Mouse (Mus musculus) spleen, adult 18-20 months (tissue): Measurements from ENCODE around the gene Rufy2.

Experiments used
- DNase-seq, 2 experiments: peaks; one replicate each; pipeline ENCODE4 v3.0.0; 2022; ENCODE audit warnings: mixed read lengths in 2 of 2

Rufy2 gene

DNA sequence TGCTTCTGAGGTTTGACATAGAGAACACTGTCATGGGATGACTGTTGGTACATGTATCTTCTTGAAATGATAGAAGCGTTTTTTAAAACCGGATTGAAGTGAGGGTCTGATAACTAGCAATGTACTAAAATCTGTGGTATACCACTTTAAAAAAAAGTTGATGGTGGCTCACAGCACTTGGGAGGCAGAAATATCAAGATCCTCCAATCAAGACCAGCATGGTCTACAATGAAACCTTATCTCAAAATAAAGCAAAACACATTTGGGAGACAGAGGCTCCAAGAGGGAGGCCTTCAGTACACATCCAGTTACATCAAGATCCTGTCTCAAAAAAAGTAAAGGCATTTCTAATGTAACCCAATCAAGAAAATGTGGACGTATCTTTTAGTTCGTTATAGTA lies 41.7 kb downstream of the Rufy2 start:
- DNase-seq, result no peak

DNA sequence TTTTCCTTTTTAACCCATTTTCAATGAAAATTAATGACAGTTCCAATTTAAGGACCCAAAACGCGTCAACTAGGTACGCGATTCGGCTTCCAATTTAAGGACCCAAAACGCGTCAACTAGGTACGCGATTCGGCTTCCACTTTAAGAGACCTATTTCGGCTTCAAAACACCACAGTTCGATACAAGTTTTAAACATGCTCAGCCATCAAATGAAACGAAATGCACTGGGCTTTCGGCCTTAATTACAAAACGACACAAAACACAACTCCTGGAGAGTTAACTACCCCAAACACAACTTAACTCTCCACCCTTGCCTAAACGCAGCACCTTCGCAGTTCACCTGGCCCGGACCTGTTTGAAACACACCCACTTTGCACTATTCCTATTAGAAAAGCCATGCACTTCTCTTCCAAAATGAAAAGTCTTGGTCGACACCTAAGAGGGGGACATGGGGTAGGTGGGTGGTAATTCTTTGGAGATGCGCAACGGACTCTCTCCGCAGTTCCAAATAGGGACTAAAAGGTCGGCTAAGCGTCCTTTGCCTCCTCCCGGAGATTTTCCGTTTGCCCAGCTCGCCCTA lies 42.6 kb downstream of the Rufy2 start:
- DNase-seq, result no peak

DNA sequence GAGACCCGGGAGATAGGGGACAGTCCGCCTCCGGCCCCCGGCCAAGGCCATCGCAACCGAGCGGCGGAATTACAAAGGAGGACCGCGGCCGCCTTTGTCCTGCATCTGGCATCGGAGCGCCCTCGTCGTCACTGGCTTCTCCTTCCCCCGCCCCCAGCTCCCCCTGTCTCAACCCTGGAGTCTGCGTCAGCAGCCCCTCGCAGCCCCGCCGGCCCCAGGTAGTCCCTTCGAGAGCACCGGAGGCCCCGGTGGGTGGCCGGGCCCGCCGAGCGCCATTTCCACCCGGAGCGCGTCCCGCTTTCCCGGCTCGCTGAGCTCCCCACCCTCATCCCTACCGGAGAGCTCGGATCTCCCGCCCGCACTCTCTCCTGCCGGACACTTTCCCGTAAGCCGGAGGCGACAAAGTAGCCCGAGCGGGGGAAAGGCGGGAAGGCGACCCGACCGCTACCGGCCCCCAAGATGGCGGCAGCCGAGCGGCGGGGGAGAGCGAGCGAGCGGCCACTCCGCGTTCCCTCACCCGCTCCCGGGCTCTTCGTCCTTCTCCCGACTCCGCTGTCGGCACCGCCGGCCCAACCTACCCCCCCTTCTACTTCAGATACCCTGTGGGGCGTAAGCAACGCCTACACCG lies 43.2 kb downstream of the Rufy2 start:
- peak; percentile 52 to 61 for DNase-seq

DNA sequence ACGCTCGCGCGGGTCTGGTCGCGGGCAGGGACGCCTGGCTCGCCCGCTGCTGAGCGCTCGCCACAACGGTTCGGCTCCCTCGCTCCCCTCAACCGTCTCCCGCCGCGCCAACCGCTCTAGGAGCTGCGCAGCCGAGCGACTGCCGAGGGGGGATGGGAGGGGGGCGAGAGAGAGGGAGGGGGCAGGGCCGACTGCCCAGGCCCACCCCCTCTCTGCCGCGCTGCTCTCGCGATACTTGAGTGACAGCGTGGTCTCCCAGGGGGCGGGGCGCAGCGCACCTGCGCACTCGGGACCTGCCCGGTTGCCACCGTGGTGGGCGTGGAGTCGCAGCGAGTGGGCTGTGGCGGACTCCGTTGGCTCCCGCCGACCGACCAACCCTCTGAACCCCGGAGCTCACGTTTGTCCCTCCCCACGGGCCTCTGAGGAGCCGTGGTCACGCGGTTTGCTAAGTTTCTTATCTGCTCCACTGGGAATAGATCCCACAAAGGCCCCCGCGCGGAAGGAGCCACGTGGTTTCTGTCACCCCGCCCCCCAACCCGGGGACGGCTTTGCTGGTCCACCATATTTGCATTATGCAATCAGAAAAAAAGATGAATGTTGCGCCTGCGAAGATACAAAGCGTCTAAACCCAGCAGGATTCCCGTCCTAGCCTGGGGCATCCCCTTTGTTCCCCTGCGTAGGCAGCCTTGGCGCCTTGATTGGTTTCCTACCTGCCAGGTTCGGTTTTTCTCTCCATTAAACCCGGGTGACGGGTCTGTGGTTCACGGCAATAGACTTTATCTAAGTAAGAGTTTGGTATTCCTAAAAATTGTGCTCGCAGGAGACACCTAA lies 43.9 kb downstream of the Rufy2 start, which contains the start of the genes Hnrnph3 and Pbld2:
TSS of gene Hnrnph3 (minus strand) at position 469 of the 831 bp plus-strand sequence.
TSS of gene Pbld2 (plus strand) at position 567 of the 831 bp plus-strand sequence.
- DNase-seq, result peak; percentile 98

DNA sequence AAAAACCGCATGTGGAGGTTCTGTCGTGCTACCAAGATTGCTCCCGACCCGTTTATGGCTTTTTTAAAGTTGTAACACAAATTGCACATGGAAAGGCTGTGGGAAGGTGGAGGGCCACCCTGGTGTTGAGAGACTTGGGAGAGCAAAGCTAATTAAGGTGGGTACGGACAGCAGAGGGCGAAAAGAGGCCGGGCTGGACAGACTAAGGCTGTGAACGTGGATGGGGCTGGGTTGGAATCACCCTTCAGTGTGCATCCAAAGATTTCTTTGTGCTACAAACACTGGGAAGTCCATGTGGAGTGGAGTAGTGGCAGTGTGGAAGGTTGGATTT lies 44.5 kb downstream of the Rufy2 start:
- no peak for DNase-seq

DNA sequence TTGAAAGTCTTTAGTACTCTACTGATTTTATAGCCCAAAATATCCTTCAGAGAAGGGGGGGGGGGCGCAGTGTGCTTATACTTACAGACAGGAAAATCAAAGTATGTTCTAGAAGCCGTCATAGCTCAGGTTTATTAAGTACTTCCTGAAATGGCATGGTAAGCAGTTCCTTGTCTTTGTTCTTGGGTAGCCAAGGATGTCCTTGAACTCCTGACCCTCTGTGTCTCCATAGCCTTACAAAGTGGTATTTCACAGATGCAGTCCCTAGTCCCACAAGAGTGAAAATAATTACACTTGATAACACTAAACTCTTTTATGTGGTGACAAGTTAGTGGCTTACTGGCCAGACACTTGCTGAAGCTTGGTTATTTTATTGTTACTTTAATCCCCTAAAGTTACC lies 45.0 kb downstream of the Rufy2 start:
- no peak for DNase-seq

DNA sequence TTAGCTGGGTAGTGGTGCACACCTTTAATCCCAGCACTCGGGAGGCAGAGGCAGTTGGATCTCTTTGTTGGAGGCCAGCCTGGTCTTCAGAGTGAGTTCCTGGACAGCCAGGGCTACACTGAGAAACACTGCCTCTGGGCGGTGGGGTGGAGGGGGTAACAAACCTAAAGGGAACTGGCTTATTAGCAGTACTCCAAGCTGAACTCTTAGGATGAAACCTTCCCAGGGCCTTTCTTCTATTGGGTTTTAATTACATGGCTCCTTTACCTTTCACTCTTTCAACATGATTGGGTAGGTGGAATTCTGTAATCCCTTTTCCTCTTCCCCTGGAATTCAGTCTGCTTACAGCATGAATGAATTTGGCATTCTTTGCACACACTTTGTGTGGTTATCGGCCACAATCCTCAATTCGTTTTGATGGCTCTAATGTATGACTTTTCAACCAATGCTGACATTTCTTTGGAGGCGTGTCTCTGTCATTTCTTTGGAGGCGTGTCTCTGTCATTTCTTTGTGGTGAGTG lies 45.5 kb downstream of the Rufy2 start:
- no peak for DNase-seq

DNA sequence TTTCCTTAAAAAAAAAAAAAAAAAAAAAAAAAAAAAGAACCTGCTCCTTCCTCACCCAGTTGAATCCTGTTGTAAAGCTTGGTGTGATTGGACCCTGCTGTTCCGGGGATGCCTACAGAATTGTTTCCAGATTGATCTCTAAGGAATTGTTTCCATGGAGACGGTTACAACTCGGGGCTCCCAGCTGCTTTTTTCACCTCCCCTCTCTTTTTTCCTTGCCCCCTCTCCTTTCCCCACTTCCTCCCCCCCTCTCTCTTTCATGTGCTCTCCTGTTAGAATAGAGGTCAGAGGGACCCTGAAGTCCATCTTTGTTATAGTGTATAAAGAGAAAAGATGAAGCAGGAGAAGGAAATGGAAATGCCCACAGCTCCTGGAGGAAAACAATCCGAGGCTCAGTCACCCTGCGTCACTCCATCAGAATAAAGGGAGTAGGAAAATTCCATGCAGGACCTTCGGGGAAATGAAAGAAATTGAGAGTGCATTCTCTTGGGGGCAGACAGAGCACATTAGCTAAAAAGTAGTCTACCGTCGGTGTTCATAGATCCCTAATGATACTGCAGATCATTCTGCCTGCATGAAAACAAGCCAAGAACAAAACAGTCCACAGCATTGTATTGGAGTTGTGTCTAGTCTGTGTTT lies 46.3 kb downstream of the Rufy2 start:
- DNase-seq, result no peak

DNA sequence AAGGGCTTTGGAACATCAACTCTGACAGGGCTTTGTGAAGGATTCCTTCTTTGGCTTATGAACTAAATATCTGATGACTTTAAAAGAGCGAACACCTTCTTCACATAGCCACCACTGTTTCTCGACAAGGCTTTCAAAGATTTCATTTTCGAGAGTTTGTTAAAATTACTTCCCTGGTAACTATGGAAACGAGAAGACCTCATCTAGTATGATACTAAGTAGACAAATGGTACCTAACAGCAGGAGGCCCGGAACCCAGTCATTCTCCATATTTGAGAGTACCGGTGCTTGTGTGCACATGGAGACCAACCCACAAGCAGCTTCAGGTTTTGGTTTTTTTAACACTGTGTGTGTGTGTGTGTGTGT lies 46.8 kb downstream of the Rufy2 start:
- no peak for DNase-seq

DNA sequence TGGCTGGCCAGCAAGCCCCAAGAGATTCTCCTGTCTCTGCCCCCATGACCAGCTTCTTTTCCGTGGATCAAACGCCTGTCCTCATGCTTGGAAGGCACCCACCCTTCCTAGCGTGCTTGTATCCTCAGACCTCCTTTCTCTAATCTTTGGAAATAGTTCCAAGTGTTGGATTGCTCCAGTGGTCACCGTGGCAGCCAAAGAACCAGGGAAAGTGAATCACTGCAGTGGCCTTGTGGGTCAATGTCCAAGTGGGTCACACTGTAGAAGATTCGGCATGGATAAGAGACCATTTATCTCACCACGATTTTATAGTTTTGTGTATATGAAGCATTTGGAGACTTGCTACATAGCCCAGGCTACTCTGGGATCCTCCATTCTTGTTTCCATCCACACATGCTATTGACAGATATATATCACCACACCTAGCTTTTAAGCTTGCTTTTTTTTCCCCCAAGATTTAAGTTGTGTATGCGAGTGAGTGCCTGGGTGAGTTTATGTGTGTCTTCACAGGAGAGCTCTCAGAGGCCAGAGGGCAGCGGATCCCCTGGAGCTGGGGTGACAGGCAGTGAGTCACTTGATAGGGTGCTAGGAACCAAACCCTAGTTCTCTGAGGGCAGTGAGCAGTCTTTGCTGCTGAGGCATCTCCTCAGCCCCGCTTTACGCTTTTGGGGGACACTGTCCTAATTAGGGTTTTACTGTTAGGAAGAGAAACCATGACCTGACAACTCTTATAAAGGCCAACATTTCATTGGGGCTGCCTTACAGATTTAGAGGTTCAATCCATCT lies 47.5 kb downstream of the Rufy2 start:
- DNase-seq, result no peak

DNA sequence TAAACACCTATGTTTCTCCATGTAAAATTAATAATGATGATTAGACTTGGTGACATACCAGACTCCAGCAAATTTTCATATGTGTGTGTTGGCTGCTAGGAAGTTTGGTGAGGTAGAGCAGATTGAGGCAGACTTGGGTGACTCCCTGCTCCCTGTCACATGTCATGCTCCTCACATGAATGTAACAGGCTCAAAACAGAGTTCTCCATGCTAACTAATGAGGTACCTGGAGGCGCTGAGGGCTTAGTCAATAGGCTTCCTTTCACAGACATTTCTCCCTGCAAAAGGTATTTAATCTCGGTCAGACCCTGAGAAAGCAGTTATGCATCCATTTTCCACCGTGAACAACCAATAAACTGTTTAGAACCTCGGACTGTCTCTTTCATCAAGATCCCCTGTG lies 48.4 kb downstream of the Rufy2 start:
- no peak for DNase-seq

DNA sequence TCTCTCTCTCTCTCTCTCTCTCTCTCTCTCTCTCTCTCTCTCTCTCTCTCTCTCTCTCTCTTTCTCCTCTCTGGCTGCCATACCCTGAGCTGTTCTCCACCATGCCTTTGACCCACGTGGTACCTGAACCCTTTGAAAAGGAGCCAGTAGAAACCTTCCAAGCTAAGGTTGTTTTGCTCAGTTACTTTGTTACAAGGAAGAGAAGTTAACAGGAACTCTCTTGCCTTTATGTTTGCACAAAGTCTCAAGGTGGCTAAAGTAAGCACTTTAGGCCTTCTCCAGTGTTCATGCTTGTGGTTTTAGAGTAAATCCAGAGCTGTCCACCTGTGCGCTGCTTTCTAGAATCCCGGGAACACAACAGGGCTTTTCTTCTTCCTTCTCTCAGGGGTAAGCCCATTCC lies 52.2 kb downstream of the Rufy2 start:
- DNase-seq, result no peak

DNA sequence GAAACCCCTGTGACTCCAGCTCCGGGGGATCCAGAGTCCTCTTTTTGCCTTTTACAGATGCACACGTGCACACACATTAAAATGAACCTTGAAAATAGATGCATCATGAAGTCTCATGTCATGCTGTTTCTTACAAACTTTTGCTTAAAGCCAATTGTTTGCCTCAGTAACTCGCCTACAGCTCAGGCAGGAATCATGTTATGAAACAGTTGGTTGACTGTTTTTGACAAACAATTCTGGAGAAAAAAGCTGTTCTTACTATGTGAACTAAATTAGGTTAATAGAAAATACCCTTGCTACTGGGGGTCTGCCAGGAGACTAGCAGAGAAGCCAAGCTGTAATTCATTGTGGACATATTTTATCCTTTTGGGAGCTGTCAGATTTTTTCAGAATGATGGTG lies 52.9 kb downstream of the Rufy2 start:
- no peak for DNase-seq

DNA sequence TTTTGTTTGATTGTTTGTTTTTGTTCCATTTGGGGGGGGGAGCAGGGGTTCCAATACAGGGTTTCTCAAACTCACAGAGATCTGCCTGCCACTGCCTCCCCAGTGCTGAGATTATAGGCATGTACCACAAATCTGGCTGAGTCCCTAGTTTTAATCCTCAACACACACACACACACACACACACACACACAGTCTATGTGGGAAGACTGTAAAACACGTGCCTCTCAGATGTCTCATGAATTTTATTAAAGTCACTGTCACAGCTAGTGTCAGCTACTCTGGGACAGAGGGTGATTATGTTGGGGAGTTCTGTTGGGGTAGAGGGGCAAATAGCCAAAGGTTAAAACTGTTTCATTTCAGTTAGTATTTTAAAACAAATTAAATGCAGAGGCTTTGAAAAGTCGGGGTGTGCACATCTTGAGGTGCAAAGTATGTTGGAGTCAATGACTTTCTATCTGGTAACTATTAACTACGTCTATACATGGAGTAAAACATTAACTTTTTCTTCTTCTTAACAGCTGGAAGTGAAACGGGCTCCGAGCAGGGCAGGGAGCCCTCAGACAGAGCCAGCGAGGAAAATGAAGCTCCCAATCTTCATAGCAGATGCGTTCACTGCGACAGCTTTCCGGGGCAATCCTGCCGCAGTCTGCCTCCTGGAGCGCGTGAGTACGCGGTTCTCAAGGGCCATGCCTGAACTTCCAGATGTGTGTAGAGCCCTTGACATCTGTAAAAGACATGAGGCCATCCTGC lies 58.7 kb downstream of the Rufy2 start:
- no peak for DNase-seq

DNA sequence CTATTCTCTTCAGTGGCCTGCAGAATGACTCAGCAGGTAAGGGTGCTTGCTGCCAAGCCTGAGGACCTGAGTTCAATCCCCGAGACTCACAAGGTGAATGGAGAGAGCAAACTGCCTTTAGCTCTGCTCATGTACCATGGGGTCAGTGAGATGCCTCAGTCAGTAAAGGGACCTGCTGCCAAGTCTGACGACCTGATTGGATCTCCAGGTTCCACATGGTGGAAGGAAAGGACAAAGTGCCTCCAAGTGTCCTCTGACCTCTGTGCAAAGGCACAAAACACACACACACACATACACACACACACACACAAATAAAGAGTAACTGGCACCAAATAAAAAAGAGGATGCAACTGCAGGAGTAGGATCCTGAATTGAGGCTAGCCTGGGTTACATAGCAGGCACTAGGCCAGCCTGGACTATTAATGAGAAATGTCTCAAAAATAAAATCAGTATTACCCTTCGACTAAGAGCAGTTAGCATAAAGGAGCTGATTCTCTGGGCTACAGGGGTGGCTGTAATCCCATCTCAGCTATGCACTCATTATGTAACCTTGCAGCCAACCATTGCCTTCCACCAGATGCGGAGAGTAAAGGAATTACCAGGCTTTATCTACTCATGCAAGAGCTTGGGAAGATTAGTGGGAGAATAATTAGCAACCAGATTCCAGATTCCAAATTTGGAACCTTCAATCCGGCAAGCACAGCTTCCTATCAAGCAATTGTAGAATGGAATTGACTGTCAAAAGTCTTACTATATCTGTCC lies 60.0 kb downstream of the Rufy2 start:
- no peak for DNase-seq

DNA sequence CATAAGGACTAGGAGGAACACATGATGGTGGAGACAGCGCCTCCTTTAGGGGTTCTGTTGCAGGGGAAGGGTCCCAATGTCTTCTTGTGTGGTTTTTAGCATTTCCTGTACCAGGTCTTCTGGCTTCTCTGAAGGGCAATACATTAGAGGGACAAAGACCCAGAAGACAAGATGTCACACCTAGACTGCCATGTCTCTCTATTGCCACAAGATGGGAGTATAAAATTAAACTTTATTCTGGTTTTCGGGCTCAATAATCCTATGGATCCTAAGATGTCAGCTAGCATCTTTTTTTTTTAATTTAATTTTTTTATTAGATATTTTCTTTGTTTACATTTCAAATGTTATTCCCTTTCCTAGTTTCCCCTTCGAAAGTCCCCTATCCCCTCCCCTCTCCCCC lies 63.1 kb downstream of the Rufy2 start:
- DNase-seq, result no peak

DNA sequence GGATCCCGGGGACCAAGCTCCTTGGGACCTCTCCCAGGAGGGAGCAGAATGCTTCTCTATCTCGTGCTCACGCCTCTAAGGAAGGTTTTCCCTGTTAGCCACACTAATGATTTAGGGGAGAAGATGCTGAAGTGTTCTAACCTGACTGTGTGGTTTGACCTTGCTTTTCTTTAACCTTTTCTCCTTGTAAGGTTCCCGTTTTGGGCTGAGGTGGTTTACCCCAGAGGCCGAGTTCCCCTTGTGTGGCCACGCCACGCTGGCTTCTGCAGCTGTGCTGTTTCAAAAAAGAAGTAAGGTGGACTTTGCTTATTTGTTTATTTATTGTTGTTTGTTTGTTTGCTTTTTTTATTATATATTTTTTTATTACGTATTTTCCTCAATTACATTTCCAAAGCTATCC lies 67.7 kb downstream of the Rufy2 start:
- peak in 1 of 2 experiments; percentile 11 for DNase-seq

DNA sequence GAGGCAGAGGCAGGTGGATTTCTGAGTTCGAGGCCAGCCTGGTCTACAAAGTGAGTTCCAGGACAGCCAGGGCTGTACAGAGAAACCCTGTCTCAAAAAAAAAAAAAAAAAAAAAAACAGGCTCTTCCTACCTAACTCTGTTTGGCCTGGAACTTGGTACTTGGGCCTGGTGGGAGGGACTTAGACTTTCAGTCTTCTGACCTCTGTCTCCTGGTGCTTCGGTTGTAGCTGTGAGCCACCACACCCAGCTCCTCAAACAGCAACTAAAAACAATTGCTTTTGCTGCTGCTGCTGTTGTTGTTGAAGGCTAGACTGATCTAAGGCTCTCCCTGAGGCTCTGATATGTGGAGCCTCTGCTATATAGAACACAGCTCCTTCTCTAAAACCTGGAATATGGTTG lies 69.1 kb downstream of the Rufy2 start:
- no peak for DNase-seq

DNA sequence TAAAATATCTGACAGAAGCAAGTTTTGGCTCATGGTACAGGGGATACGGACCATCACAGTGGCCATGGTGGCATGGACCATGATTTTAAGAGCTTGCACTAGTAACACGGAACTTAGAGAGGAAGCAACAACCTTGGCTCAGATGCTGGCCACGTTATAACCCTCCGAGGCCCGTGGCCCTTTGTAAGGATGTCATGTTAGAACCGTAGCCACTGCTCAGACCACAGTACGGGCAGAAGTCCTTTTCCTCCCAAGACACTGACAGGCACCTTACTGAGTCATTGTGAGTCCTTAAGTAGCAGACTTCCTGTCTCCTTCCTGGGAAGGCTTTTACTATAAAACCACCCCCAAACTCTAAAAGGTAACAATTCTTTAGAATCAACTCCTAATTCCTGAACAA lies 71.2 kb downstream of the Rufy2 start:
- no peak for DNase-seq

DNA sequence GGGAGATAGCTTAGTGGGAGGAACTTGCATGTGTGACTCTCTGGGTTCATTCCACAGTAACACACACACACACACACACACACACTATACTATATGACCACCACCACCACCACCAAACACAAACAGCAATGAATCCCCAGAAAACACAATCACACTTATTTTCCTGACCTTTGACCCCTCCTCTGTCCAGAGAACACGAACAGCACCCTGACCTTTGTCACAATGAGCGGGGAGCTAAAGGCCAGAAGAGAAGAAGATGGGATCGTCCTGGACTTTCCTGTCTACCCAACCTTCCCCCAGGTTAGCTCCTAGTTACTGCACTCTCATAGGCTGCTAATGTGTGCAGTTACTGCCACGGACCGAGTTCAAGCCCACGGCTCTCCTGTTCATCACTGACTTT lies 72.0 kb downstream of the Rufy2 start:
- DNase-seq, result no peak

DNA sequence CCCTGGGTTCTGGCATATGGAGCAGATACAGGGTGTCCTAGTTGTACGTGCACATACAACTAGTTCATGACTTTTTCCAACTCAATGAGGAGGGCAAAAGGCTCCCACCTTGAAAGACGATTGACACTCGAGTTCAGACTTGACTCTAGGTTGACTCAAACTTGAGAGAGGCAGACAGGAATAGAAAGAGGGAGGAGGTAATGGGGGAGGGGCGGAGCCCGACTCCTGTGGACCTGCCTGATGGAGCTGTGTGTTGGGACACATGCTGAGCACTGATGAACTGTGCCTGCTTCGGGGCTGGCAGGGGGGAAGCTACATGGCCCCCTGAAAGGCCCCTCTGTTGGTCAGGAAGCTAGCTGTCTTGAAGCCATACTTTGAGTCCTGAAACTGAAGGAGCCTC lies 73.0 kb downstream of the Rufy2 start:
- no peak for DNase-seq
